ENCODE assay signal across 22 mouse cellular contexts in genomic region chr4:37114424-37114823, GRCm38 (mm10).
"Had no signal": no experiment of that assay in that cellular context is flagged by ENCODE, and none has a peak within 500 bp of the region (broad histone marks: within the 10 kb centered on the region; RNA-seq: fewer than 3 reads in every experiment).

No protein-coding gene starts in this region.

- ATAC-seq: hindbrain, embryonic 16.5 days; hindbrain, postnatal 0 days; inflammation-experienced regulatory T-cells, adult 6 months; intestine, embryonic 15.5 days; intestine, embryonic 16.5 days; intestine, postnatal 0 days had no signal

- DNase-seq: heart, postnatal 10 days; heart, postnatal 14 days; heart, postnatal 36 days; heart, postnatal 4 days; kidney, adult 11 months; kidney, adult 18-20 months; kidney, adult 2 months; kidney, adult 8-10 months; kidney, adult 9 months; kidney, postnatal 10 days; kidney, postnatal 14 days; kidney, postnatal 25 days; kidney, postnatal 36 days; kidney, postnatal 4 days; layer of hippocampus, adult 9-11 months; layer of hippocampus, postnatal 36 days had no signal
